Mouse (Mus musculus) heart, postnatal 0 days (tissue): ENCODE measurements around the gene P4ha1. TPM values are rescaled to one million over a fixed set of nuclear protein-coding genes. Genes with fewer than 3 reads are reported as not detected.
A peak's percentile ranks its signal among the peaks of the same experiment; 100 is the strongest.

ENCODE experiments used
- ATAC-seq: fragments of 200-750 bp; cut with Nextera tagmentation; 2 replicates; pipeline ENCODE4 v1.8.0; 2017; ENCODE audit warnings: low read depth, moderate number of reproducible peaks, moderate library complexity; ENCODE audit not compliant: insufficient read depth
- DNase-seq: peaks from one replicate; pipeline ENCODE4 v3.0.0-alpha.2; 2016; ENCODE audit warnings: low spot score
- H3K27ac ChIP-seq: fragments of 300-500 bp; sonication (generic); 2 replicates; pipeline ENCODE4 v1.5.1; 2014; ENCODE audit warnings: low read depth, mild to moderate bottlenecking
- H3K27me3 ChIP-seq: fragments of 300-500 bp; sonication (generic); 2 replicates; pipeline ENCODE4 v1.6.1; 2014; ENCODE audit warnings: low read length, mixed read lengths; ENCODE audit not compliant: control insufficient read depth, insufficient read depth
- H3K36me3 ChIP-seq: fragments of 300-500 bp; sonication (generic); replicated peaks from 2 replicates; pipeline ENCODE4 v1.6.1; 2014; ENCODE audit warnings: low read length, mixed read lengths; ENCODE audit not compliant: control insufficient read depth, insufficient read depth
- H3K4me1 ChIP-seq: fragments of 300-500 bp; sonication (generic); 2 replicates; pipeline ENCODE4 v1.6.1; 2014; ENCODE audit warnings: antibody characterized with exemption; ENCODE audit not compliant: control insufficient read depth, insufficient read depth
- H3K4me2 ChIP-seq: fragments of 300-500 bp; sonication (generic); 2 replicates; pipeline ENCODE4 v1.6.1; 2014; ENCODE audit warnings: low read depth, mild to moderate bottlenecking, low read length, moderate library complexity
- H3K4me3 ChIP-seq: fragments of 300-500 bp; sonication (generic); 2 replicates; pipeline ENCODE4 v1.5.1; 2014; ENCODE audit warnings: low read depth, low read length
- H3K9ac ChIP-seq: fragments of 300-500 bp; sonication (generic); replicated peaks from 2 replicates; pipeline ENCODE4 v1.6.1; 2014; ENCODE audit warnings: low read depth, low read length, mixed read lengths
- H3K9me3 ChIP-seq: fragments of 300-500 bp; sonication (generic); replicated peaks from 2 replicates; pipeline ENCODE4 v1.6.1; 2016; ENCODE audit warnings: low read length; ENCODE audit not compliant: control insufficient read depth
- CTCF ChIP-seq: IDR thresholded peaks from 2 replicates; pipeline ENCODE4 v1.5.1; 2016; ENCODE audit warnings: antibody characterized with exemption, control low read depth, low read depth
- EP300 ChIP-seq: IDR thresholded peaks from 2 replicates; pipeline ENCODE4 v1.6.1; 2016; ENCODE audit warnings: antibody characterized with exemption, low read depth
- WGBS: fragments of 180-500 bp; shearing (Covaris S2); extraction: QIAGEN DNeasy Blood & Tissue Kit; methylation state at CpG from one replicate; pipeline ENCODE4 v1.1.7; 2014; 5-methylcytosine and 5-hydroxymethylcytosine counted together
- polyA plus RNA-seq: library from polyadenylated mRNA; unstranded; fragments of >200 nt; fragmentation: Nextera tagmentation; extraction: Ambion mirVana; gene quantifications from 2 replicates; pipeline ENCODE4 v1.2.1, GENCODE M21; 2015
- total RNA-seq: library from RNA; depleted of rRNA; stranded (reverse); fragments of >200 nt; gene quantifications from 2 replicates; pipeline ENCODE4 v1.2.3, GENCODE M21; 2014; ENCODE audit warnings: low replicate concordance

Gene P4ha1
- total and polyA plus RNA-seq, 2 experiments from 2014 or later, result 13.8 to 28.4 TPM

DNA sequence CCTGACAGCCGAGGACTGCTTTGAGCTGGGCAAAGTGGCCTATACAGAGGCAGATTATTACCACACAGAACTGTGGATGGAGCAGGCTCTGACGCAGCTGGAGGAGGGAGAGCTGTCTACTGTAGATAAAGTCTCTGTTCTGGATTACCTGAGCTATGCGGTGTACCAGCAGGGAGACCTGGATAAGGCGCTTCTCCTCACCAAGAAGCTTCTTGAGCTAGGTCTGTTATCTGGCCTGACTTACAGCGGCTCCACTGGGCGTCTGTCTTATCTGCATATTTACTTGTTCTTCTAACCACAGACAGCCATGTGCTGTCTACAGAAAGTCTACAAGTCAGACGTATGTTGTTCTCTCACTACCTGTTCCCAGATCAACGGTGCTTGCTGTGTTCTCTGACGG is 25.1 kb downstream of the P4ha1 start:
- DNase-seq (no peak), ATAC-seq (no peak)
- H3K4me2 ChIP-seq, result no peak overlapping the region
- 77% methylated on average over 9 of the region's 9 CpGs for WGBS
- H3K36me3 ChIP-seq, result peaks cover 90% of the 10 kb centered on the region
- no peak overlapping the region for H3K27ac ChIP-seq
- no peaks in the 10 kb centered on the region for H3K27me3 ChIP-seq
- H3K9ac ChIP-seq, result no peak overlapping the region
- no peak overlapping the region for H3K4me3 ChIP-seq
- H3K4me1 ChIP-seq, result no peaks in the 10 kb centered on the region
- H3K9me3 ChIP-seq, result no peaks in the 10 kb centered on the region
- no peak for TF ChIP-seq CTCF
- TF ChIP-seq EP300, result no peak

- H3K36me3 ChIP-seq, result peaks cover 86% of the 10 kb centered on the region
- H3K9me3 ChIP-seq, result no peaks in the 10 kb centered on the region
- no peak for TF ChIP-seq CTCF
- TF ChIP-seq EP300, result no peak
- no peak overlapping the region for H3K27ac ChIP-seq
- 88% methylated on average over 2 of the region's 2 CpGs for WGBS
- DNase-seq (no peak), ATAC-seq (no peak)
- H3K4me2 ChIP-seq, result no peak overlapping the region
- no peak overlapping the region for H3K9ac ChIP-seq
- H3K27me3 ChIP-seq, result no peaks in the 10 kb centered on the region
- H3K4me3 ChIP-seq, result no peak overlapping the region
- H3K4me1 ChIP-seq, result no peaks in the 10 kb centered on the region
These were observed 26.4 kb downstream of the P4ha1 start for GRCm38 (mm10) chr10:59349536-59349935.

GRCm38 (mm10) chr10:59353065-59353464 is 30.0 kb downstream of the P4ha1 start:
- H3K36me3 ChIP-seq, result peaks cover 83% of the 10 kb centered on the region

DNA sequence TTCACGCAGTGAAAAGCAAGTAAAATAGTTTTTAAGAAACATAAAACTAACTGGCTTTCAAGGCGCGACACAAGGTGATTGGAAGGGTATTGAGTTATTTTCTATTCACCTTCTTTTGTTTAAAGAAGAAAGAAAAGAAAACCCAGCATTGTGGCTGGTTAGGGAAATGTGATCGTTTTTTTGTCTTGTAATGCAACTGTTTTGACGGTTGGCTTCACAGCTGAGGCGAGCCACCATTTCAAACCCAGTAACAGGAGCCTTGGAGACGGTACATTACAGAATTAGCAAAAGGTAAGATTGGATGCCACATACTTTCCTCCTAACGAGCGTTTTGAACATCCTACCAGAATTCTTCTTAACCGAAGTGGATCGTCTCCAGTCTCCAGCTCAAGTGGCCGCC is 31.0 kb downstream of the P4ha1 start:
- WGBS, result 91% methylated on average over 12 of the region's 12 CpGs
- no peak overlapping the region for H3K4me3 ChIP-seq
- no peaks in the 10 kb centered on the region for H3K4me1 ChIP-seq
- no peak for ATAC-seq
- no peak for DNase-seq
- no peak overlapping the region for H3K4me2 ChIP-seq
- no peaks in the 10 kb centered on the region for H3K9me3 ChIP-seq
- no peak overlapping the region for H3K27ac ChIP-seq
- no peak for TF ChIP-seq EP300
- TF ChIP-seq CTCF, result no peak
- peaks cover 73% of the 10 kb centered on the region for H3K36me3 ChIP-seq
- no peaks in the 10 kb centered on the region for H3K27me3 ChIP-seq
- H3K9ac ChIP-seq, result no peak overlapping the region

More at GRCm38 (mm10) chr10:59353065-59353464, 30.0 kb downstream of the P4ha1 start:
- Histone ChIP-seq H3K4me1 (no peaks in the 10 kb centered on the region), H3K27me3 (no peaks in the 10 kb centered on the region), H3K9me3 (no peaks in the 10 kb centered on the region), H3K4me3 (no peak overlapping the region), H3K27ac (no peak overlapping the region), H3K9ac (no peak overlapping the region), H3K4me2 (no peak overlapping the region)
- TF ChIP-seq CTCF, result peak; percentile 42
- TF ChIP-seq EP300, result no peak
- no peak for ATAC-seq
- 36% methylated on average over 1 of the region's 1 CpGs for WGBS
- DNase-seq, result no peak

DNA sequence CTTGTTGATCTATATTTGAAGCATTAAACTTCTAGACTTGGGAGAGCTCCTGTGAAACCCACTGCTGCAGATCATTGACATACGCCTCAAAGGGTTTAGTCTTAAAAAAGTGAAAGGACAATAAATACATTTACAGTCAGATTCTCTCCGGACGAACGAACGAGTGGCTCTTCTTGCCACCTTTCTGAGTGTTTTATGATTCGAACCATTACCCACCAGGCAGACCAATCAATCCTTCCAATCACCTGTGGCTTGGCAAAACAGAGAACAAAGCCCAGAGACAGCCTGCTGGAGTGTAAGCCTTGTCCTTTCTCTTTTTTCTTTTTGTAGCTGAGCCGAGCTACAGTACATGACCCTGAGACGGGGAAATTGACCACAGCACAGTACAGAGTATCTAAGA is 31.9 kb downstream of the P4ha1 start:
- DNase-seq, result no peak
- H3K36me3 ChIP-seq, result peaks cover 71% of the 10 kb centered on the region

GRCm38 (mm10) chr10:59358744-59359143 is 35.6 kb downstream of the P4ha1 start:
- WGBS, result 89% methylated on average over 4 of the region's 4 CpGs
- Histone ChIP-seq H3K4me1 (no peaks in the 10 kb centered on the region), H3K4me3 (no peak overlapping the region), H3K9ac (no peak overlapping the region), H3K9me3 (no peaks in the 10 kb centered on the region), H3K4me2 (no peak overlapping the region), H3K27me3 (no peaks in the 10 kb centered on the region), H3K27ac (no peak overlapping the region), H3K36me3 (peaks cover 74% of the 10 kb centered on the region)
- no peak for DNase-seq
- ATAC-seq, result no peak
- TF ChIP-seq EP300 (no peak), CTCF (peak; percentile 51)

More for the DNA sequence above, 31.9 kb downstream of the P4ha1 start:
- no peak for TF ChIP-seq CTCF
- no peak for TF ChIP-seq EP300
- Histone ChIP-seq H3K4me2 (no peak overlapping the region), H3K27me3 (no peaks in the 10 kb centered on the region), H3K9me3 (no peaks in the 10 kb centered on the region), H3K4me3 (no peak overlapping the region), H3K4me1 (no peaks in the 10 kb centered on the region), H3K9ac (no peak overlapping the region), H3K27ac (no peak overlapping the region)
- no peak for ATAC-seq
- 91% methylated on average over 8 of the region's 8 CpGs for WGBS
